Mouse (Mus musculus): ENCODE data around the gene Anks3. TPM values are rescaled to one million over a fixed set of nuclear protein-coding genes. Genes with fewer than 3 reads are reported as not detected.

Gene Anks3
- total and polyA plus RNA-seq, 3 experiments: 27.1 to 33.9 TPM; not detected in 1

GRCm38 (mm10) chr16:4896249-4897027 lies 67.6 kb downstream of the Anks3 start (continued):
- no peak for TF ChIP-seq NRF1 (IDR thresholded peaks at IDR 0.05; ENCODE audit: insufficient read depth, low read depth, low read length, poor library complexity, severe bottlenecking)
- no peak for TF ChIP-seq USF2 (IDR thresholded peaks at IDR 0.05; ENCODE audit: borderline replicate concordance in 1 of 2, insufficient read depth in 1 of 2, low read depth in 1 of 2, low read length in 2 of 2)

- Histone ChIP-seq H3K36me3 (ENCODE audit: control insufficient read depth in 1 of 2, insufficient read depth in 2 of 2, low read length in 2 of 2) (peaks cover 0 to 15% of the 10 kb centered on the region in 2 experiments; a peak in 3 of 4 replicates), H3K79me2 (ENCODE audit: control insufficient read depth, insufficient read depth, low read length, poor library complexity) (no peaks in the 10 kb centered on the region), H3K27me3 (ENCODE audit: control insufficient read depth in 1 of 2, insufficient read depth in 2 of 2, low read length in 2 of 2) (no peaks in the 10 kb centered on the region), H3K27ac (ENCODE audit: control insufficient read depth, low read depth, low read length) (no peak overlapping the region), H3K4me3 (ENCODE audit: control insufficient read depth in 1 of 2, insufficient read depth in 1 of 2, low read depth in 2 of 2, low read length in 2 of 2) (no peak overlapping the region), H3K9me3 (replicated peaks; ENCODE audit: insufficient read depth, low read length) (no peaks in the 10 kb centered on the region), H3K9ac (ENCODE audit: control insufficient read depth, low read depth, low read length, poor library complexity, severe bottlenecking) (no peak overlapping the region), H3K4me1 (ENCODE audit: control insufficient read depth in 1 of 2, insufficient read depth in 2 of 2, low read length in 2 of 2) (peaks cover 10 to 19% of the 10 kb centered on the region in 2 experiments)
- DNase-seq (ENCODE audit: low read depth, low spot score): no peak
- TF ChIP-seq NELFE (IDR thresholded peaks at IDR 0.05; ENCODE audit: low read depth, low read length): no peak
These were observed 69.7 kb downstream of the Anks3 start for GRCm38 (mm10) chr16:4894201-4894908.

- peaks cover 10 to 19% of the 10 kb centered on the region in 2 experiments for H3K4me1 ChIP-seq (ENCODE audit: control insufficient read depth in 1 of 2, insufficient read depth in 2 of 2, low read length in 2 of 2)
- H3K79me2 ChIP-seq (ENCODE audit: control insufficient read depth, insufficient read depth, low read length, poor library complexity): 0 out of 2 replicates have a peak, but pooled peaks cover 3% of the 10 kb centered on the region
- H3K4me3 ChIP-seq (ENCODE audit: control insufficient read depth in 1 of 2, insufficient read depth in 1 of 2, low read depth in 2 of 2, low read length in 2 of 2): no peak overlapping the region
- no peak for TF ChIP-seq SIN3A (IDR thresholded peaks at IDR 0.05; ENCODE audit: low read length)
- TF ChIP-seq GABPA (IDR thresholded peaks at IDR 0.05; ENCODE audit: low read depth, low read length): no peak
- no peak for TF ChIP-seq NELFE (IDR thresholded peaks at IDR 0.05; ENCODE audit: low read depth, low read length)
- TF ChIP-seq TBP (IDR thresholded peaks at IDR 0.05; ENCODE audit: low read depth, low read length): no peak
- no peak for TF ChIP-seq MAX (IDR thresholded peaks at IDR 0.05; ENCODE audit: low read length)
- no peak for TF ChIP-seq UBTF (IDR thresholded peaks at IDR 0.05; ENCODE audit: borderline replicate concordance, insufficient read depth, low read depth, low read length)
- no peak for TF ChIP-seq KAT2A (conservative IDR thresholded peaks at IDR 0.05; ENCODE audit: low read depth, low read length)
- H3K9ac ChIP-seq (ENCODE audit: control insufficient read depth, low read depth, low read length, poor library complexity, severe bottlenecking): no peak overlapping the region
- no peak for DNase-seq (ENCODE audit: low read depth, low spot score)
- no peaks in the 10 kb centered on the region for H3K27me3 ChIP-seq (ENCODE audit: control insufficient read depth in 1 of 2, insufficient read depth in 2 of 2, low read length in 2 of 2)
- H3K9me3 ChIP-seq (replicated peaks; ENCODE audit: insufficient read depth, low read length): no peaks in the 10 kb centered on the region
- H3K27ac ChIP-seq (ENCODE audit: control insufficient read depth, low read depth, low read length): no peak overlapping the region
- H3K36me3 ChIP-seq (ENCODE audit: control insufficient read depth in 1 of 2, insufficient read depth in 2 of 2, low read length in 2 of 2): peaks cover 0 to 15% of the 10 kb centered on the region in 2 experiments; a peak in 3 of 4 replicates
These were observed 71.8 kb downstream of the Anks3 start for GRCm38 (mm10) chr16:4892171-4892570.

Other genes with a start within 250 kb of the Anks3 start
- 50.6 and 60.4 TPM in 2 replicates for gene Nmral1, start 244.8 kb downstream of the Anks3 start, total RNA-seq (2012; rRNA removed)
- gene Nmral1, start 244.8 kb downstream of the Anks3 start, polyA plus RNA-seq (2012; ENCODE audit: insufficient read depth in 1 of 2, insufficient read length in 2 of 2, low read depth in 1 of 2, low replicate concordance in 2 of 2, missing spikeins in 1 of 2): 10 to 100 TPM in 1 of 2 experiments, not detected in 1; 54.6 TPM
- 41.5 and 45.7 TPM in 2 replicates for gene Hmox2, start 237.8 kb downstream of the Anks3 start, total RNA-seq (2012; rRNA removed)
- 10 to 100 TPM in 1 of 2 experiments, not detected in 1; 75.0 TPM for gene Hmox2, start 237.8 kb downstream of the Anks3 start, polyA plus RNA-seq (2012; ENCODE audit: insufficient read depth in 1 of 2, insufficient read length in 2 of 2, low read depth in 1 of 2, low replicate concordance in 2 of 2, missing spikeins in 1 of 2)
- 18.9 and 24.8 TPM in 2 replicates for gene Cdip1, start 173.9 kb downstream of the Anks3 start, total RNA-seq (2012; rRNA removed)
- gene Cdip1, start 173.9 kb downstream of the Anks3 start, polyA plus RNA-seq (2012; ENCODE audit: insufficient read depth in 1 of 2, insufficient read length in 2 of 2, low read depth in 1 of 2, low replicate concordance in 2 of 2, missing spikeins in 1 of 2): 10 to 100 TPM; 32.8 to 97.8 TPM
- gene 4930562C15Rik, start 128.8 kb downstream of the Anks3 start, total RNA-seq (2012; rRNA removed): 0.12 TPM in 1 of 2 replicates, not detected in the other
- gene 4930562C15Rik, start 128.8 kb downstream of the Anks3 start, polyA plus RNA-seq (2012; ENCODE audit: insufficient read depth in 1 of 2, insufficient read length in 2 of 2, low read depth in 1 of 2, low replicate concordance in 2 of 2, missing spikeins in 1 of 2): under 1 TPM in 1 of 2 experiments, not detected in 1; 0.21 TPM
- 2.8 and 4.3 TPM in 2 replicates for gene Ubald1, start 83.9 kb downstream of the Anks3 start, total RNA-seq (2012; rRNA removed)
- gene Ubald1, start 83.9 kb downstream of the Anks3 start, polyA plus RNA-seq (2012; ENCODE audit: insufficient read depth in 1 of 2, insufficient read length in 2 of 2, low read depth in 1 of 2, low replicate concordance in 2 of 2, missing spikeins in 1 of 2): 10 to 100 TPM in 1 of 2 experiments, not detected in 1; 25.6 TPM
- gene Mgrn1, start 78.0 kb downstream of the Anks3 start, total RNA-seq (2012; rRNA removed): 8.4 and 9.8 TPM in 2 replicates
- 10 to 100 TPM in 1 of 2 experiments, not detected in 1; 25.0 TPM for gene Mgrn1, start 78.0 kb downstream of the Anks3 start, polyA plus RNA-seq (2012; ENCODE audit: insufficient read depth in 1 of 2, insufficient read length in 2 of 2, low read depth in 1 of 2, low replicate concordance in 2 of 2, missing spikeins in 1 of 2)
- 34.2 and 41.1 TPM in 2 replicates for gene Nudt16l1, start 25.4 kb downstream of the Anks3 start, total RNA-seq (2012; rRNA removed)
- gene Nudt16l1, start 25.4 kb downstream of the Anks3 start, polyA plus RNA-seq (2012; ENCODE audit: insufficient read depth in 1 of 2, insufficient read length in 2 of 2, low read depth in 1 of 2, low replicate concordance in 2 of 2, missing spikeins in 1 of 2): 10 to 100 TPM in 1 of 2 experiments, not detected in 1; 69.3 TPM
- gene Sept12, start 33.6 kb upstream of the Anks3 start, total RNA-seq (2012; rRNA removed): not detected in 2 replicates
- gene Sept12, start 33.6 kb upstream of the Anks3 start, polyA plus RNA-seq (2012; ENCODE audit: insufficient read depth in 1 of 2, insufficient read length in 2 of 2, low read depth in 1 of 2, low replicate concordance in 2 of 2, missing spikeins in 1 of 2): under 1 TPM in 1 of 2 experiments, not detected in 1; 0.07 TPM
- not detected in 2 replicates for gene Smim22, start 43.1 kb upstream of the Anks3 start, total RNA-seq (2012; rRNA removed)
- not detected for gene Smim22, start 43.1 kb upstream of the Anks3 start, polyA plus RNA-seq (2012; ENCODE audit: insufficient read depth in 1 of 2, insufficient read length in 2 of 2, low read depth in 1 of 2, low replicate concordance in 2 of 2, missing spikeins in 1 of 2)
- 1.7 and 1.9 TPM in 2 replicates for gene Rogdi, start 49.3 kb upstream of the Anks3 start, total RNA-seq (2012; rRNA removed)
- 10 to 100 TPM in 1 of 2 experiments, not detected in 1; 17.8 TPM for gene Rogdi, start 49.3 kb upstream of the Anks3 start, polyA plus RNA-seq (2012; ENCODE audit: insufficient read depth in 1 of 2, insufficient read length in 2 of 2, low read depth in 1 of 2, low replicate concordance in 2 of 2, missing spikeins in 1 of 2)
- 63.6 and 68.7 TPM in 2 replicates for gene Glyr1, start 85.7 kb upstream of the Anks3 start, total RNA-seq (2012; rRNA removed)
- 100 to 1,000 TPM in 1 of 2 experiments, 10 to 100 TPM in 1; 44.8 to 103 TPM for gene Glyr1, start 85.7 kb upstream of the Anks3 start, polyA plus RNA-seq (2012; ENCODE audit: insufficient read depth in 1 of 2, insufficient read length in 2 of 2, low read depth in 1 of 2, low replicate concordance in 2 of 2, missing spikeins in 1 of 2)
- 14.9 and 18.1 TPM in 2 replicates for gene Ubn1, start 85.9 kb upstream of the Anks3 start, total RNA-seq (2012; rRNA removed)
- gene Ubn1, start 85.9 kb upstream of the Anks3 start, polyA plus RNA-seq (2012; ENCODE audit: insufficient read depth in 1 of 2, insufficient read length in 2 of 2, low read depth in 1 of 2, low replicate concordance in 2 of 2, missing spikeins in 1 of 2): 10 to 100 TPM; 24.9 to 34.5 TPM
- gene Ppl, start 168.2 kb upstream of the Anks3 start, total RNA-seq (2012; rRNA removed): not detected in 2 replicates
- under 1 TPM in 1 of 2 experiments, not detected in 1; 0.01 TPM for gene Ppl, start 168.2 kb upstream of the Anks3 start, polyA plus RNA-seq (2012; ENCODE audit: insufficient read depth in 1 of 2, insufficient read length in 2 of 2, low read depth in 1 of 2, low replicate concordance in 2 of 2, missing spikeins in 1 of 2)
- gene Sec14l5, start 182.9 kb upstream of the Anks3 start, total RNA-seq (2012; rRNA removed): not detected in 2 replicates
- under 1 TPM in 1 of 2 experiments, not detected in 1; 0.03 TPM for gene Sec14l5, start 182.9 kb upstream of the Anks3 start, polyA plus RNA-seq (2012; ENCODE audit: insufficient read depth in 1 of 2, insufficient read length in 2 of 2, low read depth in 1 of 2, low replicate concordance in 2 of 2, missing spikeins in 1 of 2)
- gene Nagpa, start 239.8 kb upstream of the Anks3 start, total RNA-seq (2012; rRNA removed): 34.0 and 34.5 TPM in 2 replicates
- gene Nagpa, start 239.8 kb upstream of the Anks3 start, polyA plus RNA-seq (2012; ENCODE audit: insufficient read depth in 1 of 2, insufficient read length in 2 of 2, low read depth in 1 of 2, low replicate concordance in 2 of 2, missing spikeins in 1 of 2): 10 to 100 TPM in 1 of 2 experiments, not detected in 1; 60.5 TPM